Comparison of ENCODE assay signal across 9 mouse cellular contexts in genomic region chr9:44567338-44568082, GRCm38 (mm10). TPM values are rescaled to one million over a fixed set of nuclear protein-coding genes. Genes with fewer than 3 reads are reported as not detected.
A peak's percentile ranks its signal among the peaks of the same experiment; 100 is the strongest.
DNase-seq lines count a peak whose midpoint lies in the region; ATAC-seq and TF ChIP-seq lines count a peak whose summit lies in the region.
"Had no signal": no experiment of that assay in that cellular context is flagged by ENCODE, and none has a peak within 500 bp of the region (broad histone marks: within the 10 kb centered on the region; RNA-seq: fewer than 3 reads in every experiment).

No protein-coding gene starts in this region.

- no peak overlapping the region; the same call in 1 of the 2 replicates for H3K9ac ChIP-seq in lung, embryonic 14.5 days
- H3K9ac ChIP-seq in forebrain, embryonic 16.5 days (replicated peaks; ENCODE audit: low read depth, low read length) = no peak overlapping the region
- H3K9ac ChIP-seq in intestine, embryonic 15.5 days = no peak overlapping the region
- H3K9ac ChIP-seq: midbrain, embryonic 12.5 days had no signal

- TF ChIP-seq CTCF in lung, embryonic 14.5 days (IDR thresholded peaks at IDR 0.05; ENCODE audit: low read depth) = no peak

- H3K9me3 ChIP-seq in lung, embryonic 14.5 days (ENCODE audit: low read depth, low read length) = no peaks in the 10 kb centered on the region
- H3K9me3 ChIP-seq in forebrain, embryonic 16.5 days (ENCODE audit: control insufficient read depth, low read length) = no peaks in the 10 kb centered on the region
- no peaks in the 10 kb centered on the region for H3K9me3 ChIP-seq in intestine, embryonic 15.5 days
- H3K9me3 ChIP-seq: midbrain, embryonic 12.5 days had no signal

- H3K4me2 ChIP-seq in lung, embryonic 14.5 days = no peak overlapping the region
- H3K4me2 ChIP-seq in forebrain, embryonic 16.5 days (ENCODE audit: low read length) = no peak overlapping the region
- H3K4me2 ChIP-seq in intestine, embryonic 15.5 days (replicated peaks) = no peak overlapping the region
- H3K4me2 ChIP-seq: midbrain, embryonic 12.5 days had no signal

- H3K4me1 ChIP-seq in lung, embryonic 14.5 days (ENCODE audit: insufficient read depth) = no peaks in the 10 kb centered on the region
- 0 out of 2 replicates have a peak, but pooled peaks cover 2% of the 10 kb centered on the region for H3K4me1 ChIP-seq in forebrain, embryonic 16.5 days (replicated peaks; ENCODE audit: control insufficient read depth, insufficient read depth, low read length)
- no peaks in the 10 kb centered on the region for H3K4me1 ChIP-seq in intestine, embryonic 15.5 days (replicated peaks)

- ATAC-seq in lung, embryonic 14.5 days (ENCODE audit: insufficient read depth) = no peak
- no peak for ATAC-seq in forebrain, embryonic 16.5 days
- no peak for ATAC-seq in intestine, embryonic 15.5 days

- no peaks in the 10 kb centered on the region for H3K27me3 ChIP-seq in lung, embryonic 14.5 days (ENCODE audit: insufficient read depth, low read length)
- no peaks in the 10 kb centered on the region for H3K27me3 ChIP-seq in forebrain, embryonic 16.5 days (replicated peaks; ENCODE audit: control insufficient read depth, insufficient read depth, low read length)
- no peaks in the 10 kb centered on the region for H3K27me3 ChIP-seq in intestine, embryonic 15.5 days (replicated peaks)
- H3K27me3 ChIP-seq: midbrain, embryonic 12.5 days had no signal

- 0 out of 2 replicates have a peak overlapping the region, but pooled peaks have one; percentile 5 for H3K27ac ChIP-seq in lung, embryonic 14.5 days (ENCODE audit: low read depth)
- no peak overlapping the region for H3K27ac ChIP-seq in forebrain, embryonic 16.5 days (ENCODE audit: low read length)
- H3K27ac ChIP-seq in intestine, embryonic 15.5 days = no peak overlapping the region
- H3K27ac ChIP-seq: midbrain, embryonic 12.5 days had no signal

- 61% methylated on average over 9 of the region's 9 CpGs for WGBS in lung, embryonic 14.5 days
- 79% methylated on average over 9 of the region's 9 CpGs for WGBS in forebrain, embryonic 16.5 days
- 72% methylated on average over 9 of the region's 9 CpGs for WGBS in intestine, embryonic 15.5 days

- H3K36me3 ChIP-seq in lung, embryonic 14.5 days (ENCODE audit: insufficient read depth) = no peaks in the 10 kb centered on the region
- no peaks in the 10 kb centered on the region for H3K36me3 ChIP-seq in forebrain, embryonic 16.5 days (ENCODE audit: control insufficient read depth, insufficient read depth)
- H3K36me3 ChIP-seq in intestine, embryonic 15.5 days = no peaks in the 10 kb centered on the region
- H3K36me3 ChIP-seq: midbrain, embryonic 12.5 days had no signal

- H3K4me3 ChIP-seq in lung, embryonic 14.5 days (ENCODE audit: low read depth, low read length) = no peak overlapping the region
- H3K4me3 ChIP-seq in forebrain, embryonic 16.5 days (replicated peaks; ENCODE audit: low read length) = no peak overlapping the region
- H3K4me3 ChIP-seq in intestine, embryonic 15.5 days (replicated peaks) = no peak overlapping the region
- H3K4me3 ChIP-seq: midbrain, embryonic 12.5 days had no signal

- peak; percentile 21 for DNase-seq in adrenal gland, postnatal 14 days
- no peak for DNase-seq in adrenal gland, adult 18-20 months (ENCODE audit: low spot score in 2 of 2)
- DNase-seq in CD4-positive helper T cell, adult 2 months (ENCODE audit: low read depth, low spot score) = peak; percentile 53
- peak; percentile 47 to 60 for DNase-seq in cerebellum, postnatal 36 days
- DNase-seq in lung, embryonic 14.5 days = peak; percentile 15
- no peak for DNase-seq in adrenal gland, adult 8-10 months

RNA-seq across cellular contexts. Expression of gene Cxcr5, which starts 5.8 kb away (rescaled TPM):
- 0.56 and 4.4 TPM in 2 replicates for total RNA-seq in adrenal gland, postnatal 14 days (2021)
- under 1 TPM; 0.16 to 0.40 TPM for total RNA-seq in adrenal gland, adult 18-20 months (2021)
- not detected in 2 replicates for polyA plus RNA-seq in lung, embryonic 14.5 days (2014; fragmentation: Nextera tagmentation; extraction: Ambion mirVana)
- polyA plus RNA-seq in forebrain, embryonic 16.5 days (2015; fragmentation: Nextera tagmentation; extraction: Ambion mirVana) = not detected in 2 replicates
- polyA plus RNA-seq in intestine, embryonic 15.5 days (2015; fragmentation: Nextera tagmentation; extraction: Ambion mirVana) = 1.3 TPM in 2 replicates
- total RNA-seq in adrenal gland, adult 8-10 months (2022) = under 1 TPM; 0.13 to 0.32 (median 0.18) TPM
- polyA plus RNA-seq: midbrain, embryonic 12.5 days had no signal

RNA-seq across cellular contexts. Expression of gene Ddx6, which starts 37.2 kb away (rescaled TPM):
- 122 TPM in 2 replicates for total RNA-seq in adrenal gland, postnatal 14 days (2021)
- 100 to 1,000 TPM; 113 to 140 TPM for total RNA-seq in adrenal gland, adult 18-20 months (2021)
- 21.6 and 23.0 TPM in 2 replicates for polyA plus RNA-seq in lung, embryonic 14.5 days (2014; fragmentation: Nextera tagmentation; extraction: Ambion mirVana)
- 21.2 and 22.8 TPM in 2 replicates for polyA plus RNA-seq in forebrain, embryonic 16.5 days (2015; fragmentation: Nextera tagmentation; extraction: Ambion mirVana)
- polyA plus RNA-seq in intestine, embryonic 15.5 days (2015; fragmentation: Nextera tagmentation; extraction: Ambion mirVana) = 14.6 and 14.7 TPM in 2 replicates
- total RNA-seq in adrenal gland, adult 8-10 months (2022) = 100 to 1,000 TPM; 142 to 160 (median 152) TPM

Comparison
In these comparisons a context has a peak if more than half of its experiments do, and no peak if none do; other contexts are left out.
1. DNase-seq: peak in adrenal gland, postnatal 14 days (single experiment), CD4-positive helper T cell, adult 2 months (single experiment), cerebellum, postnatal 36 days (2 of 2) and lung, embryonic 14.5 days (single experiment); none in adrenal gland, adult 18-20 months (0 of 2) and adrenal gland, adult 8-10 months (single experiment).